Mouse (Mus musculus): ENCODE data around the gene Ugt1a10. TPM values are rescaled to one million over a fixed set of nuclear protein-coding genes. Genes with fewer than 3 reads are reported as not detected.
"Not testable (repeated sequence)": the region's sequence is repeated elsewhere in the genome, so short reads cannot be mapped to it uniquely, and the experiment has no call there.

Gene Ugt1a10
- total and polyA plus RNA-seq, 2 experiments from 2014 or later = not detected

GRCm38 (mm10) chr1:88014194-88014593 is 41.0 kb upstream of the Ugt1a10 start:
- no peak for TF ChIP-seq CTCF (IDR thresholded peaks at IDR 0.05)
- no peaks in the 10 kb centered on the region for H3K9me3 ChIP-seq (ENCODE audit: low read length)
- WGBS = 91% methylated on average over 4 of the region's 4 CpGs
- H3K9ac ChIP-seq (replicated peaks; ENCODE audit: low read length, poor library complexity, severe bottlenecking) = no peak overlapping the region
- no peaks in the 10 kb centered on the region for H3K27me3 ChIP-seq (ENCODE audit: insufficient read depth, low read length)
- no peak overlapping the region for H3K27ac ChIP-seq (ENCODE audit: low read depth, low read length)
- H3K4me2 ChIP-seq (ENCODE audit: low read depth, low read length, poor library complexity, severe bottlenecking) = no peak overlapping the region
- no peak for DNase-seq (ENCODE audit: low spot score)
- no peak for ATAC-seq (ENCODE audit: low FRiP score)
- H3K36me3 ChIP-seq (ENCODE audit: insufficient read depth, low read length) = no peaks in the 10 kb centered on the region
- H3K4me1 ChIP-seq (ENCODE audit: insufficient read depth, low read length) = no peaks in the 10 kb centered on the region
- no peak overlapping the region for H3K4me3 ChIP-seq (ENCODE audit: low read depth, low read length)

GRCm38 (mm10) chr1:88014671-88015070 is 40.5 kb upstream of the Ugt1a10 start:
- ATAC-seq (ENCODE audit: low FRiP score) (no peak), DNase-seq (ENCODE audit: low spot score) (no peak)
- no peaks in the 10 kb centered on the region for H3K9me3 ChIP-seq (ENCODE audit: low read length)
- WGBS = 95% methylated on average over 4 of the region's 4 CpGs
- no peak for TF ChIP-seq CTCF (IDR thresholded peaks at IDR 0.05)
- no peak overlapping the region for H3K9ac ChIP-seq (replicated peaks; ENCODE audit: low read length, poor library complexity, severe bottlenecking)
- H3K36me3 ChIP-seq (ENCODE audit: insufficient read depth, low read length) = no peaks in the 10 kb centered on the region
- no peaks in the 10 kb centered on the region for H3K27me3 ChIP-seq (ENCODE audit: insufficient read depth, low read length)
- H3K27ac ChIP-seq (ENCODE audit: low read depth, low read length) = no peak overlapping the region
- no peaks in the 10 kb centered on the region for H3K4me1 ChIP-seq (ENCODE audit: insufficient read depth, low read length)
- H3K4me2 ChIP-seq (ENCODE audit: low read depth, low read length, poor library complexity, severe bottlenecking) = no peak overlapping the region
- H3K4me3 ChIP-seq (ENCODE audit: low read depth, low read length) = no peak overlapping the region

GRCm38 (mm10) chr1:88015371-88015770 is 39.8 kb upstream of the Ugt1a10 start:
- WGBS = 92% methylated on average over 6 of the region's 6 CpGs
- TF ChIP-seq CTCF (IDR thresholded peaks at IDR 0.05) = no peak

GRCm38 (mm10) chr1:88025244-88025643 is 29.9 kb upstream of the Ugt1a10 start:
- not testable (repeated sequence) for H3K27me3 ChIP-seq (ENCODE audit: insufficient read depth, low read length); H3K36me3 ChIP-seq (ENCODE audit: insufficient read depth, low read length); DNase-seq (ENCODE audit: low spot score); H3K27ac ChIP-seq (ENCODE audit: low read depth, low read length); H3K9me3 ChIP-seq (ENCODE audit: low read length); H3K4me1 ChIP-seq (ENCODE audit: insufficient read depth, low read length); ATAC-seq (ENCODE audit: low FRiP score); H3K9ac ChIP-seq (replicated peaks; ENCODE audit: low read length, poor library complexity, severe bottlenecking); H3K4me2 ChIP-seq (ENCODE audit: low read depth, low read length, poor library complexity, severe bottlenecking); H3K4me3 ChIP-seq (ENCODE audit: low read depth, low read length)
- WGBS = 66% methylated on average over 3 of the region's 3 CpGs

More at GRCm38 (mm10) chr1:88015371-88015770, 39.8 kb upstream of the Ugt1a10 start:
- H3K36me3 ChIP-seq (ENCODE audit: insufficient read depth, low read length) = no peaks in the 10 kb centered on the region
- no peak overlapping the region for H3K27ac ChIP-seq (ENCODE audit: low read depth, low read length)
- H3K9me3 ChIP-seq (ENCODE audit: low read length) = no peaks in the 10 kb centered on the region
- ATAC-seq (ENCODE audit: low FRiP score) = no peak
- H3K4me1 ChIP-seq (ENCODE audit: insufficient read depth, low read length) = no peaks in the 10 kb centered on the region
- no peak overlapping the region for H3K4me2 ChIP-seq (ENCODE audit: low read depth, low read length, poor library complexity, severe bottlenecking)
- no peaks in the 10 kb centered on the region for H3K27me3 ChIP-seq (ENCODE audit: insufficient read depth, low read length)
- H3K4me3 ChIP-seq (ENCODE audit: low read depth, low read length) = no peak overlapping the region
- no peak for DNase-seq (ENCODE audit: low spot score)
- no peak overlapping the region for H3K9ac ChIP-seq (replicated peaks; ENCODE audit: low read length, poor library complexity, severe bottlenecking)

- H3K9me3 ChIP-seq (ENCODE audit: low read length); H3K4me1 ChIP-seq (ENCODE audit: insufficient read depth, low read length); DNase-seq (ENCODE audit: low spot score); H3K27me3 ChIP-seq (ENCODE audit: insufficient read depth, low read length); ATAC-seq (ENCODE audit: low FRiP score); H3K4me2 ChIP-seq (ENCODE audit: low read depth, low read length, poor library complexity, severe bottlenecking); H3K9ac ChIP-seq (replicated peaks; ENCODE audit: low read length, poor library complexity, severe bottlenecking); H3K27ac ChIP-seq (ENCODE audit: low read depth, low read length); H3K36me3 ChIP-seq (ENCODE audit: insufficient read depth, low read length); H3K4me3 ChIP-seq (ENCODE audit: low read depth, low read length): not testable (repeated sequence)
- WGBS = 43% methylated on average over 1 of the region's 2 CpGs
These were observed 12.1 kb upstream of the Ugt1a10 start for GRCm38 (mm10) chr1:88043044-88043443.

GRCm38 (mm10) chr1:88044832-88045437 is 10.3 kb upstream of the Ugt1a10 start:
- H3K9ac ChIP-seq (replicated peaks; ENCODE audit: low read length, poor library complexity, severe bottlenecking); H3K36me3 ChIP-seq (ENCODE audit: insufficient read depth, low read length); H3K27ac ChIP-seq (ENCODE audit: low read depth, low read length); H3K27me3 ChIP-seq (ENCODE audit: insufficient read depth, low read length); H3K4me1 ChIP-seq (ENCODE audit: insufficient read depth, low read length); H3K4me3 ChIP-seq (ENCODE audit: low read depth, low read length); ATAC-seq (ENCODE audit: low FRiP score); DNase-seq (ENCODE audit: low spot score); H3K9me3 ChIP-seq (ENCODE audit: low read length); H3K4me2 ChIP-seq (ENCODE audit: low read depth, low read length, poor library complexity, severe bottlenecking): not testable (repeated sequence)
- 83% methylated on average over 3 of the region's 5 CpGs for WGBS

GRCm38 (mm10) chr1:88047408-88047807 is 7.8 kb upstream of the Ugt1a10 start:
- not testable (repeated sequence) for H3K27me3 ChIP-seq (ENCODE audit: insufficient read depth, low read length); H3K36me3 ChIP-seq (ENCODE audit: insufficient read depth, low read length); DNase-seq (ENCODE audit: low spot score); ATAC-seq (ENCODE audit: low FRiP score); H3K27ac ChIP-seq (ENCODE audit: low read depth, low read length); H3K9me3 ChIP-seq (ENCODE audit: low read length); H3K4me1 ChIP-seq (ENCODE audit: insufficient read depth, low read length); H3K9ac ChIP-seq (replicated peaks; ENCODE audit: low read length, poor library complexity, severe bottlenecking); H3K4me2 ChIP-seq (ENCODE audit: low read depth, low read length, poor library complexity, severe bottlenecking); H3K4me3 ChIP-seq (ENCODE audit: low read depth, low read length)
- WGBS = 84% methylated on average over 2 of the region's 2 CpGs

- DNase-seq (ENCODE audit: low spot score); H3K4me1 ChIP-seq (ENCODE audit: insufficient read depth, low read length); H3K9me3 ChIP-seq (ENCODE audit: low read length); H3K4me2 ChIP-seq (ENCODE audit: low read depth, low read length, poor library complexity, severe bottlenecking); H3K9ac ChIP-seq (replicated peaks; ENCODE audit: low read length, poor library complexity, severe bottlenecking); H3K36me3 ChIP-seq (ENCODE audit: insufficient read depth, low read length); H3K27me3 ChIP-seq (ENCODE audit: insufficient read depth, low read length); ATAC-seq (ENCODE audit: low FRiP score); H3K27ac ChIP-seq (ENCODE audit: low read depth, low read length); H3K4me3 ChIP-seq (ENCODE audit: low read depth, low read length): not testable (repeated sequence)
- 38% methylated on average over 1 of the region's 2 CpGs for WGBS
These were observed 11.4 kb downstream of the Ugt1a10 start for GRCm38 (mm10) chr1:88066472-88067102.
